Comparison of ENCODE assay signal across 8 mouse cellular contexts in the genomic region with DNA sequence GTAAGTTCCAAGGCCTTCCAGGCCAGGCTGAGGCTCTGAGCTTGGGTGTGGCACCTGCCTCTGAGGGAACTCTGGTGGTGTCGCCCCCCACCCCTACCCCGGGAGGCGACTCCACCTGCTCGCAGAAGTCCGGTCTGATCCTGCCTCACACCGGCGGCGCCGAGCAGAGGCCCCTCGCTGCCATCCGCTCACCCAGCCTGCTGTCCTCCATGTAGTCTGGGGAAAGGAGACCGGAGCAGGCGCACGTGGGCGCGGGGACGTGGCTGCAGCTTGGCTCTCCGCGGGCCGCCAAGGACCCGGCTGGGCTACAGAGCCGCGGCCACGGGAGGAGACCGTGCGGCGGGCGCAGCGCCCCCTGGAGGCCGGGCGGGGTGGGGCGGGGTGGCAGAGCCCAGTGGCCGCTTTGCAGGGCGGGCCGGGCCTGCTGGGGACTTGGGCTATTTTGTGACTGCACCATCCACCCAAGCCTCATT. TPM values are rescaled to one million over a fixed set of nuclear protein-coding genes. Genes with fewer than 3 reads are reported as not detected.
A peak's percentile ranks its signal among the peaks of the same experiment; 100 is the strongest.
DNase-seq lines count a peak whose midpoint lies in the region; ATAC-seq and TF ChIP-seq lines count a peak whose summit lies in the region.

No protein-coding gene starts in this region.

- no peak for TF ChIP-seq EP300 in liver, postnatal 0 days (IDR thresholded peaks at IDR 0.05; ENCODE audit: low read depth)

- H3K36me3 ChIP-seq in kidney, embryonic 14.5 days (ENCODE audit: control insufficient read depth, insufficient read depth, low read length) = no peaks in the 10 kb centered on the region
- H3K36me3 ChIP-seq in forebrain, embryonic 14.5 days (ENCODE audit: control insufficient read depth, insufficient read depth, low read length) = no peaks in the 10 kb centered on the region
- no peaks in the 10 kb centered on the region for H3K36me3 ChIP-seq in hindbrain, embryonic 16.5 days (ENCODE audit: control insufficient read depth, insufficient read depth, low read length)
- H3K36me3 ChIP-seq in liver, postnatal 0 days (replicated peaks; ENCODE audit: insufficient read depth, low read length) = no peaks in the 10 kb centered on the region
- H3K36me3 ChIP-seq in neural tube, embryonic 14.5 days (ENCODE audit: control insufficient read depth, insufficient read depth, low read length) = no peaks in the 10 kb centered on the region

- peaks cover 74% of the 10 kb centered on the region for H3K27me3 ChIP-seq in kidney, embryonic 14.5 days (ENCODE audit: control insufficient read depth, insufficient read depth, low read length)
- H3K27me3 ChIP-seq in forebrain, embryonic 14.5 days (replicated peaks; ENCODE audit: control insufficient read depth, insufficient read depth, low read length) = peaks cover 89% of the 10 kb centered on the region
- peaks cover 63% of the 10 kb centered on the region for H3K27me3 ChIP-seq in hindbrain, embryonic 16.5 days (replicated peaks; ENCODE audit: control insufficient read depth, insufficient read depth, low read length)
- H3K27me3 ChIP-seq in liver, postnatal 0 days (ENCODE audit: insufficient read depth, low read length) = peaks cover 71% of the 10 kb centered on the region
- H3K27me3 ChIP-seq in neural tube, embryonic 14.5 days (ENCODE audit: control insufficient read depth, insufficient read depth, low read length) = peaks cover 46% of the 10 kb centered on the region

- WGBS in kidney, embryonic 14.5 days = 2% methylated on average over 29 of the region's 35 CpGs
- under 1% methylated on average over 30 of the region's 35 CpGs for whole genome bisulfite sequencing in forebrain, embryonic 14.5 days
- 0% methylated on average over 22 of the region's 35 CpGs for WGBS in hindbrain, embryonic 16.5 days
- WGBS in liver, postnatal 0 days (ENCODE audit: insufficient replicate concordance) = 2% methylated on average over 25 of the region's 35 CpGs
- WGBS in neural tube, embryonic 14.5 days = under 1% methylated on average over 35 of the region's 35 CpGs

- H3K4me2 ChIP-seq in kidney, embryonic 14.5 days (replicated peaks; ENCODE audit: low read depth, low read length) = peak overlapping the region; percentile 52
- peak overlapping the region; percentile 46 for H3K4me2 ChIP-seq in forebrain, embryonic 14.5 days (ENCODE audit: low read length)
- peak overlapping the region; percentile 54 for H3K4me2 ChIP-seq in hindbrain, embryonic 16.5 days (ENCODE audit: low read length)
- peak overlapping the region; percentile 68 for H3K4me2 ChIP-seq in liver, postnatal 0 days (ENCODE audit: low read depth, low read length)
- H3K4me2 ChIP-seq in neural tube, embryonic 14.5 days (ENCODE audit: low read depth, low read length) = peak overlapping the region; percentile 32

- ATAC-seq in kidney, embryonic 14.5 days (ENCODE audit: low FRiP score, low TSS enrichment) = peak; percentile 87
- ATAC-seq in activated CD4-positive, CD25-positive, alpha-beta regulatory T cell, adult 4 months = peak; percentile 65
- peak; percentile 82 for ATAC-seq in forebrain, embryonic 14.5 days
- peak; percentile 80 for ATAC-seq in hindbrain, embryonic 16.5 days
- ATAC-seq in liver, postnatal 0 days = peak; percentile 88
- ATAC-seq in neural tube, embryonic 14.5 days (ENCODE audit: low read depth) = peak; percentile 75; the same call in 1 of the 2 replicates
- ATAC-seq in erythroid progenitor cell, adult 5-6 weeks (replicated peaks; ENCODE audit: low FRiP score, poor library complexity, severe bottlenecking) = no peak

- peaks cover 3% of the 10 kb centered on the region; the same call in 1 of the 2 replicates for H3K4me1 ChIP-seq in kidney, embryonic 14.5 days (ENCODE audit: control insufficient read depth, insufficient read depth, low read length)
- no peaks in the 10 kb centered on the region for H3K4me1 ChIP-seq in forebrain, embryonic 14.5 days (ENCODE audit: control insufficient read depth, insufficient read depth, low read length)
- peaks cover 9% of the 10 kb centered on the region for H3K4me1 ChIP-seq in hindbrain, embryonic 16.5 days (ENCODE audit: control insufficient read depth, insufficient read depth, low read depth, low read length)
- peaks cover 3% of the 10 kb centered on the region; the same call in 1 of the 2 replicates for H3K4me1 ChIP-seq in liver, postnatal 0 days (ENCODE audit: insufficient read depth)
- H3K4me1 ChIP-seq in neural tube, embryonic 14.5 days (ENCODE audit: control insufficient read depth, insufficient read depth, low read length) = 0 out of 2 replicates have a peak, but pooled peaks cover 5% of the 10 kb centered on the region

- H3K4me3 ChIP-seq in kidney, embryonic 14.5 days (ENCODE audit: low read length) = peak overlapping the region; percentile 35
- peak overlapping the region; percentile 16; the same call in 1 of the 2 replicates for H3K4me3 ChIP-seq in forebrain, embryonic 14.5 days (ENCODE audit: low read depth, low read length)
- peak overlapping the region; percentile 28 for H3K4me3 ChIP-seq in hindbrain, embryonic 16.5 days (ENCODE audit: low read length)
- peak overlapping the region; percentile 40 for H3K4me3 ChIP-seq in liver, postnatal 0 days (ENCODE audit: low read depth, low read length)
- no peak overlapping the region for H3K4me3 ChIP-seq in neural tube, embryonic 14.5 days (ENCODE audit: low read depth, low read length)

- H3K9ac ChIP-seq in kidney, embryonic 14.5 days (ENCODE audit: low read depth, low read length) = peak overlapping the region; percentile 12; the same call in 1 of the 2 replicates
- H3K9ac ChIP-seq in forebrain, embryonic 14.5 days (ENCODE audit: low read length) = no peak overlapping the region
- H3K9ac ChIP-seq in hindbrain, embryonic 16.5 days (ENCODE audit: low read depth, low read length) = peak overlapping the region; percentile 31
- H3K9ac ChIP-seq in liver, postnatal 0 days (replicated peaks) = peak overlapping the region; percentile 48; the same call in 1 of the 2 replicates
- H3K9ac ChIP-seq in neural tube, embryonic 14.5 days (replicated peaks; ENCODE audit: low read depth, low read length) = no peak overlapping the region

- no peak overlapping the region for H3K27ac ChIP-seq in kidney, embryonic 14.5 days (ENCODE audit: low read depth, low read length)
- no peak overlapping the region for H3K27ac ChIP-seq in forebrain, embryonic 14.5 days (ENCODE audit: low read depth, low read length)
- H3K27ac ChIP-seq in hindbrain, embryonic 16.5 days (ENCODE audit: low read depth, low read length) = no peak overlapping the region
- no peak overlapping the region for H3K27ac ChIP-seq in liver, postnatal 0 days (ENCODE audit: low read depth)
- no peak overlapping the region for H3K27ac ChIP-seq in neural tube, embryonic 14.5 days (ENCODE audit: low read depth, low read length)

- peak; percentile 63 for TF ChIP-seq CTCF in liver, postnatal 0 days (IDR thresholded peaks at IDR 0.05; ENCODE audit: low read depth)

- no peak for DNase-seq in kidney, adult 8-10 months
- DNase-seq in forebrain, embryonic 14.5 days (ENCODE audit: low spot score) = peak; percentile 54
- peak; percentile 81 for DNase-seq in liver, postnatal 0 days

- no peaks in the 10 kb centered on the region for H3K9me3 ChIP-seq in kidney, embryonic 14.5 days (ENCODE audit: control insufficient read depth, low read length)
- no peaks in the 10 kb centered on the region for H3K9me3 ChIP-seq in forebrain, embryonic 14.5 days (replicated peaks; ENCODE audit: control insufficient read depth, low read length)
- H3K9me3 ChIP-seq in hindbrain, embryonic 16.5 days (ENCODE audit: control insufficient read depth, low read length) = no peaks in the 10 kb centered on the region
- H3K9me3 ChIP-seq in liver, postnatal 0 days (ENCODE audit: low read length) = no peaks in the 10 kb centered on the region
- H3K9me3 ChIP-seq in neural tube, embryonic 14.5 days (ENCODE audit: control insufficient read depth, low read length) = no peaks in the 10 kb centered on the region

RNA-seq across cellular contexts. Expression of a gene that starts 6.9 kb away (rescaled TPM):
- not detected in 2 replicates for polyA plus RNA-seq in kidney, embryonic 14.5 days (2014; fragmentation: Nextera tagmentation; extraction: Ambion mirVana)
- not detected for polyA plus RNA-seq in activated CD4-positive, CD25-positive, alpha-beta regulatory T cell, adult 4 months (2017; shearing (Covaris generic))
- polyA plus RNA-seq in forebrain, embryonic 14.5 days (2014; fragmentation: Nextera tagmentation; extraction: Ambion mirVana) = 2.5 and 2.8 TPM in 2 replicates
- polyA plus RNA-seq in hindbrain, embryonic 16.5 days (2015; fragmentation: Nextera tagmentation; extraction: Ambion mirVana) = 5.0 and 6.2 TPM in 2 replicates
- polyA plus RNA-seq in liver, postnatal 0 days (2015; fragmentation: Nextera tagmentation; extraction: Ambion mirVana) = not detected in 2 replicates
- 10.0 and 13.5 TPM in 2 replicates for polyA plus RNA-seq in neural tube, embryonic 14.5 days (2014; fragmentation: Nextera tagmentation; extraction: Ambion mirVana)
- total RNA-seq in erythroid progenitor cell, adult 5-6 weeks (2015; ENCODE audit: low replicate concordance) = not detected in 2 replicates
- not detected in 2 replicates for total RNA-seq in erythroid progenitor cell, adult 5-6 weeks (2017; ENCODE audit: low replicate concordance)

Comparison
In these comparisons a context has a peak if more than half of its experiments do, and no peak if none do; other contexts are left out.
1. H3K9ac ChIP-seq: peak in kidney, embryonic 14.5 days (single experiment), hindbrain, embryonic 16.5 days (single experiment) and liver, postnatal 0 days (single experiment); none in forebrain, embryonic 14.5 days (single experiment) and neural tube, embryonic 14.5 days (single experiment).
2. DNase-seq: peak in forebrain, embryonic 14.5 days (single experiment) and liver, postnatal 0 days (single experiment); none in kidney, adult 8-10 months (0 of 2).
3. Peak in every context shown above with its lines, with median percentiles within 50 percentile points of each other: H3K4me2 ChIP-seq.